Mouse (Mus musculus) right cerebral cortex, postnatal 25 days (tissue): ENCODE data around the gene Tsr1.

ENCODE experiments used
- DNase-seq: peaks from one replicate; pipeline ENCODE4 v3.0.0; 2022

Gene Tsr1

DNA sequence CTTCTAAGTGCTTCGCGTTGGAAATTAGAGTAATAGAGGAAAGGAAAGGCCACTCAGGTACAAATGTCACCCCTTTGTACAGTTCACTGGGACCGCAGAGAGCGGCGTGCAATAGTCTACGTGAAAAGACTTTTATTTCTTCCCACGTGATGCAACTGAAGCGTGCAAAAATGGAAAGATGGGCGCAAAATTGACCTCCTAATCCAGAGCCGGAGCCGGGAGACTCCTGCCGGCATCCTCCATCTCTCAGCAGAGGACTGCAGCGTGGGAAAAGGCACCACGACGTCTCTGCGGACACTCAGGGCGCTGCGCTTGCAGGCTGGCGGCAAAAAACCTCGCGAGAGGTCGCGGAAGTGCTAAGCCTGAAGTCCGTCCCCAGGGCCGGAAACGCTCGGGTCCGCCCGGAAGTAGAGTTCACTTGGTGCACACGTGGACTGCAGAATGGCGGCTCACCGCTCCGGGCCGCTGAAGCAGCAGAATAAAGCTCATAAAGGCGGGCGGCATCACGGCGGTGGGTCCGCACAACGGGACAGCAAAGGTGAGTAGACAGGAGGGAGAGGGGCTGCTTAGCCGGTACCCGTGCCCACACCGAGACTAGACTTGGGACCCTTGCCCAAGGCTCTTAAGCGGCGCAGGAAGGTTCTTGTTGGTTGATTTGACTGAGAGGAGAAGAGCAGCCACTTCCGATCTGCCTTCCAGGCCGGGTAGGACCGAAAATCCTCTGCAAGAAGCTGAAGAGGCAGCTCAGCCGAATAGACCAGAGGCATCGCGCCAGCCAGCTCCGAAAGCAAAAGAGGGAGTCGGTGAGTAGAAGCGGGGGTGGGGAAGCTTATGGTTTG lies at the start of gene Tsr1:
TSS of gene Tsr1 (plus strand) at position 394 of the 839 bp plus-strand sequence.
- peak; percentile 90 for DNase-seq

- no peak for DNase-seq
These were observed 46.7 kb upstream of the Tsr1 start for GRCm38 (mm10) chr11:74850998-74851661.

DNA sequence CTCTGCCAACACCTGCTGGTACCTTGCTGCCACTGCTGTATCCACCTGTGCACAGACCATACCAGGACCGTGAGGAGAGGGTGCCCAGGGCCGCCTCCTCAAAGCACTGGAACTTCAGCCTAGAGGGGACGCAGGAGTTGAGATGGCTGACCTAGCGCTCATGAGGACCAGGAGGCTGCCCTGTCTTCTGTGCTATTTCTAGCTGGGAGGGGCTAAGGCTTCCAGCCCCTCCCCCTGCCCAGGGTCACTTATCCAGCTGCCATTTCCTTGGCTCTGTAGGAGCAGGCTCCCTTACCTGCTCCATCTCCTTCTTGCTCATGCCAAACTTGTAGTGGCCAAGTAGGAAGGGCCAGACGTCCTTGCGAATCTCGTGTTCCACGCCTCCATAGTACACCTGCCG lies 40.1 kb upstream of the Tsr1 start:
- no peak for DNase-seq

GRCm38 (mm10) chr11:74862129-74862528 lies 35.7 kb upstream of the Tsr1 start:
- no peak for DNase-seq

DNA sequence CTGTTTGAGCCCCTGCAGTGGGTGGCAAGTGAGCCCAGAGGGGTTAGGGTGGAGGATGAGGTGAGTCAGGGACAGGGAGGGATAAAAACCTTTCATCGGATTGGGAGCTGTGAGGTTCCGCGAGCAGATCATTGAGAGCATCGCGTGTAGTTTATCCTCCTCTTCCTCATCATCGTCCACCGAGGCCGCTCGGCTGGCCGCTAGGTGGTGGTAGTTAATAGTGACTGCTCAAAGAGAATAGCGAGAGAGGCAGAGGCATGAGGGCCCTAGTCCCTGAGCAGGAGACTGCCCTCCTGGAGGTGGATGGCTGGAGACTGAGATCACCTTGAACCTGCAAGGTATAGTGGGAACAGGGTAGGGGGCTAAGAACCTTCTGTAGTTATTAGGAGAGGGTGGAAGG lies 34.4 kb upstream of the Tsr1 start:
- DNase-seq = no peak

DNA sequence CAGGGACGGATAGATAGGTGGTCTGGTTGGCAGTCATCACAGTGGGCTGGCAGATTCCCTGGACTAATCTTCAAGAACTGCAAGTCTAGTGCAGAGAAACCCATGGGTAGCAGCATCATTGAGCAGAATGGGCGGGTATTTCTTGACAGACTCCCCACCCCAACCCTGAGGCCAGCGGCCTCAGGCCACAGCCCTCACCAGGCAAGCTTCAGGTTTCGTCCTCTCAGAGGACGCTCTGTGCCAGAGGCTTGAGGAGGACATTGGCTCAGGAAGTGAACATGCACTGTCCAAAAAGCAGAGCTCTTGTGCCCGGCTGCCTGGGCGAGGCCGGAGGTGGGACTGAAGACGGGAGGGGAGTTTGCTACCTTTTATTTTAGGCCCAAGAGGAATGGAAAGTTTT lies 33.5 kb upstream of the Tsr1 start:
- no peak for DNase-seq

DNA sequence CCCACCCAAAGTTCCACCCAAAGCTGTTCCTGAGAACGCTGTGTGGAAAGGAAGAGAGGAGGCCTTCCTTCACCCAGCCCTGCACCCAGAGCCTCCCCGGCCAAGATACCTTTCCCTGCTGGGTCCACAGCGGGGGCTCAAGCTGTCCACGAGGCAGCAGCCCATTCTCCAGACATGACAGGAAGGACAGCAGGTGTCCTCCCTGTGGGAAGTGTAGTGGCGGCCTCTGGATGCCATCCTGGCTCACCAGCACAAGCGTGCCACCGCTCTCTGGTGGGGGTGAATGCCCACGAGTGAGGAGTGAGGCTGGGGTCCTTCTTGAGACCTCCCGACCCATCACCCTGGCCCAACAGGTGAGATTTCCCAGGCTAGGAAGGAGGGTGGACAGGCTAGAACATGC lies 32.6 kb upstream of the Tsr1 start:
- DNase-seq = no peak

- peak; percentile 33 for DNase-seq
These were observed 31.2 kb upstream of the Tsr1 start for GRCm38 (mm10) chr11:74866640-74867039.

DNA sequence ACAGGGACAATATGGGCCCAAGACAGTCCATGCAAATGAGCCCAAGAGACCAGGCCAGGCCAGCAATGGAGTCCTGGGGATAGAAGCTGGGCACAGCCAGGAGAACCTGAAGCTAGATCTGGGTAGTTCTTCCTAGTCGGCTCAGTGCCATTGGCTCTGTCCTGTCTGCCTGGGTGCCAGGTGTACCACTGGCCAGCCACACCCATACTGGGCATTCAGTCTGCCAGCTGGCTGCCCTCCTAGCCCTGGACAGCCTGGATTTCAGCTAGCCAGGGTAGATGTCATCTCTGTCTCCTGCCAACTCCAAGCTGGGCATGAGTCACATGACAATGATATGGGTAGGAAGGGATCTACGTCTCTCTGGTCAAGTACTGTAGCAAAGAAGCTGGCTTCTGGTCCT lies 30.7 kb upstream of the Tsr1 start:
- DNase-seq = no peak

- no peak for DNase-seq
These were observed 29.7 kb upstream of the Tsr1 start for GRCm38 (mm10) chr11:74868046-74868760.

DNA sequence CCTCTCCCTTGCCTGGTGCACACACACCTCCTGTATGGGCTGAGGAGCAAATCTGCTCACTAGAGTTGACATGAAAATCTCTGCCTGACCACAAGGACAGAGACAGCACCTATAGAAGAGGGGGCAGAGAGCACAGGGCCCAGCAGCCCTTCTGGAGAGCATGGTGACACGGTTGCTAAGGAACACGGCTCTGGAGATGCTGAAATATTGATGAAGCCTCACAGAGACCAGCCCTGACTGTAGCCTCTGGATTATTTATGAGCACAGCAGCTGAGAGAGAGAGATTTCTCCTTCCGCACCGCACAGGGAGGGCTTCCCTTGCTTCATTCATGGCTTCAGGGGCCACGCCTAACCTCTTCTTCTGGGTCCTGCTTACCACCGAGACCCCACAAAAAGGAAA lies 28.3 kb upstream of the Tsr1 start:
- DNase-seq = no peak

DNA sequence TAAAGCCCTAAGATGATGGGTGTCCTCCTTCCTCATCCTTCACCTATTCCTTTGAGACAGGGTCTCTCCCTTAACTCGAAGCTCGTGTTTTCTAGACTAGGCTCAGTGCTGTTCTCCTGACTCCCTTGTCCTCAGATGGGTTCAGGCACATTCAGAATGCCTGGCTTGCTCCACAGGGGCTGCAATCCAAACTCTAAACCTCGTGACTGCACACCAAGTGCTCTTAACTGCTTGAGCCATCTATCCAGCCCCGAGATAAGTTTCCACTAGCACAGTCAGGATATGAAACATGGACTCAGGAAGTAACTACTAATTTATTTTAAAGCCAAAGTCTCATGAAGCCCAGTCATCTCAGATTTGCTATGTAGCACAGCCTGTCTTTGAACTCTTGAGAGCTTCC lies 27.3 kb upstream of the Tsr1 start:
- DNase-seq = no peak

GRCm38 (mm10) chr11:74870991-74871622 lies 26.8 kb upstream of the Tsr1 start:
- peak; percentile 70 for DNase-seq

GRCm38 (mm10) chr11:74874630-74875029 lies 23.2 kb upstream of the Tsr1 start:
- peak; percentile 51 for DNase-seq

- peak; percentile 59 for DNase-seq
These were observed 21.1 kb upstream of the Tsr1 start for GRCm38 (mm10) chr11:74876801-74877200.

DNA sequence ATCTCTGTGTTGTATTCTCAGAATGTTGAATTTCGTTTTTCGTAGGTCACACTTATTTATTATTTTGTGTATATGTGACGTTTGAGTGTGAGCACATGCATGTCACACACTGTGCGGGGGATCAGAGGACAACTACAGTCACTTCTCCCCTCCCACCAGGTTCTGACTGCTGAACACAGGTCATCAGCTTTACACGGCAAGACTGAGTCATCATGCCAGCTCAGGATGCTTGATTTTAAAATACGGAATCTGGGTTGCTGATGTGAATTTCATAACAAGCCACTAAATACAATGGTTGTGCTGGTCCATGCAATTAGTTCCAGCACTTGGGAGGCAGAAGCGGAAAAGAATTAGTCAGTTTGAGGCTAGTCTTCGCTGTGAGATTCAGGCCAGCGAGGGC lies 16.9 kb upstream of the Tsr1 start:
- DNase-seq = no peak

GRCm38 (mm10) chr11:74881979-74882378 lies 15.9 kb upstream of the Tsr1 start:
- no peak for DNase-seq

- DNase-seq = no peak
These were observed 14.8 kb upstream of the Tsr1 start for GRCm38 (mm10) chr11:74883098-74883497.

DNA sequence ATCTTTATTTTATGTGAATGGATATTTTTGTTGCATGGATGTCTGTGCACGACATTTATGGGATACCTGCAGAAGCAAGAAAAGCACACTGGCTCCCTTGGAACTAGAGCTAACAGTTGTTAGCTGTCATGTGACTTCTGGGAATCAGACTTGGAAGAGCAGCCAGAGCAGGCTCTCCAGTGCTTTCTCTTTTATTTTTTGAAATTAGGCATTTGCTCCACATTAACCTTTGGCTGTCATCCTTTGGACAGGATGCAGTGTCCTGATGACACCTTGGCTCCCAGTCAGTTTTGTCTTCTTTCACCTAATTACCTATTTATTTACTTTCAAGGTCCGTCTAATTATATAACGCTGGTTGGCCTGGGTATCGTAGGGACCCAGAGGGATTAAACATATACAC lies 3.3 kb upstream of the Tsr1 start:
- no peak for DNase-seq

GRCm38 (mm10) chr11:74895980-74896900 lies 1.6 kb upstream of the Tsr1 start:
- DNase-seq = peak; percentile 75

GRCm38 (mm10) chr11:74896901-74897677 lies 782 bp upstream of the Tsr1 start, which contains the start of gene Sgsm2:
Gene Sgsm2 (minus strand): TSS chr11:74897060.
- peak; percentile 81 for DNase-seq
